Comparison of ENCODE assay signal across 10 mouse cellular contexts in genomic region chr15:89182842-89183241, GRCm38 (mm10). TPM values are rescaled to one million over a fixed set of nuclear protein-coding genes. Genes with fewer than 3 reads are reported as not detected.
DNase-seq lines count a peak whose midpoint lies in the region; ATAC-seq and TF ChIP-seq lines count a peak whose summit lies in the region.
"Had no signal": no experiment of that assay in that cellular context is flagged by ENCODE, and none has a peak within 500 bp of the region (broad histone marks: within the 10 kb centered on the region; RNA-seq: fewer than 3 reads in every experiment).

No protein-coding gene starts in this region.

- no peak overlapping the region for H3K4me2 ChIP-seq in heart, embryonic 16.5 days (ENCODE audit: low read depth, low read length)
- no peak overlapping the region for H3K4me2 ChIP-seq in midbrain, postnatal 0 days (ENCODE audit: low read depth, low read length, poor library complexity, severe bottlenecking)
- H3K4me2 ChIP-seq in forebrain, embryonic 16.5 days (ENCODE audit: low read length): no peak overlapping the region
- H3K4me2 ChIP-seq in midbrain, embryonic 13.5 days (replicated peaks): no peak overlapping the region
- H3K4me2 ChIP-seq: liver, embryonic 15.5 days had no signal

- H3K4me1 ChIP-seq in heart, embryonic 16.5 days (ENCODE audit: control insufficient read depth, insufficient read depth, low read length): peaks cover 32% of the 10 kb centered on the region
- H3K4me1 ChIP-seq in midbrain, embryonic 10.5 days: peaks cover 71% of the 10 kb centered on the region
- H3K4me1 ChIP-seq in midbrain, postnatal 0 days (ENCODE audit: insufficient read depth, low read length): peaks cover 21% of the 10 kb centered on the region
- peaks cover 47% of the 10 kb centered on the region for H3K4me1 ChIP-seq in forebrain, embryonic 16.5 days (replicated peaks; ENCODE audit: control insufficient read depth, insufficient read depth, low read length)
- H3K4me1 ChIP-seq in midbrain, embryonic 13.5 days (replicated peaks): peaks cover 57% of the 10 kb centered on the region

- no peak for ATAC-seq in heart, embryonic 16.5 days (replicated peaks; ENCODE audit: extremely low read depth, insufficient read depth, low FRiP score)
- no peak for ATAC-seq in midbrain, postnatal 0 days (ENCODE audit: low FRiP score)
- ATAC-seq in forebrain, embryonic 16.5 days: no peak
- ATAC-seq in midbrain, embryonic 13.5 days: no peak

- no peaks in the 10 kb centered on the region for H3K9me3 ChIP-seq in heart, embryonic 16.5 days (replicated peaks; ENCODE audit: control insufficient read depth, low read length)
- H3K9me3 ChIP-seq in midbrain, embryonic 10.5 days (replicated peaks): no peaks in the 10 kb centered on the region
- H3K9me3 ChIP-seq in midbrain, postnatal 0 days (ENCODE audit: low read length): no peaks in the 10 kb centered on the region
- no peaks in the 10 kb centered on the region for H3K9me3 ChIP-seq in forebrain, embryonic 16.5 days (ENCODE audit: control insufficient read depth, low read length)
- no peaks in the 10 kb centered on the region for H3K9me3 ChIP-seq in midbrain, embryonic 13.5 days
- H3K9me3 ChIP-seq: liver, embryonic 15.5 days had no signal

- peaks cover under 1% of the 10 kb centered on the region; the same call in 1 of the 2 replicates for H3K36me3 ChIP-seq in heart, embryonic 16.5 days (ENCODE audit: control insufficient read depth, insufficient read depth)
- H3K36me3 ChIP-seq in midbrain, embryonic 10.5 days: peaks cover 38% of the 10 kb centered on the region
- peaks cover 27% of the 10 kb centered on the region for H3K36me3 ChIP-seq in midbrain, postnatal 0 days (ENCODE audit: insufficient read depth, low read length)
- no peaks in the 10 kb centered on the region for H3K36me3 ChIP-seq in forebrain, embryonic 16.5 days (ENCODE audit: control insufficient read depth, insufficient read depth)
- peaks cover 35% of the 10 kb centered on the region for H3K36me3 ChIP-seq in midbrain, embryonic 13.5 days
- H3K36me3 ChIP-seq: liver, embryonic 15.5 days had no signal

- DNase-seq in heart, adult 9 months (ENCODE audit: low spot score in 2 of 2): no peak
- no peak for DNase-seq in midbrain, embryonic 10.5 days (ENCODE audit: low spot score)
- no peak for DNase-seq in midbrain, postnatal 0 days (ENCODE audit: low spot score)
- no peak for DNase-seq in c-Kit-positive CD71-positive TER-119-positive erythroid progenitor cells, embryonic 14.5 days (ENCODE audit: low spot score)
- DNase-seq: gastrocnemius, postnatal 36 days; spleen, adult 18-20 months had no signal

- WGBS in heart, embryonic 16.5 days: 63% methylated on average over 5 of the region's 5 CpGs
- WGBS in midbrain, embryonic 10.5 days: 84% methylated on average over 5 of the region's 5 CpGs
- WGBS in midbrain, postnatal 0 days: 76% methylated on average over 5 of the region's 5 CpGs
- WGBS in forebrain, embryonic 16.5 days: 60% methylated on average over 5 of the region's 5 CpGs
- WGBS in midbrain, embryonic 13.5 days: 79% methylated on average over 5 of the region's 5 CpGs

- H3K27ac ChIP-seq in heart, embryonic 16.5 days (ENCODE audit: low read length): peak overlapping the region; percentile 97
- H3K27ac ChIP-seq in midbrain, embryonic 10.5 days (replicated peaks): peak overlapping the region; percentile 19
- no peak overlapping the region for H3K27ac ChIP-seq in midbrain, postnatal 0 days (ENCODE audit: low read depth, low read length)
- H3K27ac ChIP-seq in forebrain, embryonic 16.5 days (ENCODE audit: low read length): peak overlapping the region; percentile 63
- H3K27ac ChIP-seq in midbrain, embryonic 13.5 days: peak overlapping the region; percentile 48; the same call in 1 of the 2 replicates
- H3K27ac ChIP-seq: liver, embryonic 15.5 days had no signal

- no peak overlapping the region for H3K4me3 ChIP-seq in heart, embryonic 16.5 days (ENCODE audit: low read length)
- no peak overlapping the region for H3K4me3 ChIP-seq in midbrain, embryonic 10.5 days
- H3K4me3 ChIP-seq in midbrain, postnatal 0 days (ENCODE audit: low read depth, low read length): no peak overlapping the region
- no peak overlapping the region for H3K4me3 ChIP-seq in forebrain, embryonic 16.5 days (replicated peaks; ENCODE audit: low read length)
- no peak overlapping the region for H3K4me3 ChIP-seq in midbrain, embryonic 13.5 days (replicated peaks)
- H3K4me3 ChIP-seq: liver, embryonic 15.5 days had no signal

- no peak for TF ChIP-seq CTCF in midbrain, postnatal 0 days (IDR thresholded peaks at IDR 0.05)

- no peak overlapping the region for H3K9ac ChIP-seq in heart, embryonic 16.5 days (ENCODE audit: low read length)
- H3K9ac ChIP-seq in midbrain, postnatal 0 days (replicated peaks; ENCODE audit: low read length, poor library complexity, severe bottlenecking): no peak overlapping the region
- no peak overlapping the region for H3K9ac ChIP-seq in forebrain, embryonic 16.5 days (replicated peaks; ENCODE audit: low read depth, low read length)
- no peak overlapping the region for H3K9ac ChIP-seq in midbrain, embryonic 13.5 days (replicated peaks)
- H3K9ac ChIP-seq: liver, embryonic 15.5 days had no signal

- no peaks in the 10 kb centered on the region for H3K27me3 ChIP-seq in heart, embryonic 16.5 days (ENCODE audit: control insufficient read depth, insufficient read depth, low read length)
- H3K27me3 ChIP-seq in midbrain, embryonic 10.5 days (ENCODE audit: low read depth, poor library complexity, severe bottlenecking): no peaks in the 10 kb centered on the region
- no peaks in the 10 kb centered on the region for H3K27me3 ChIP-seq in midbrain, postnatal 0 days (ENCODE audit: insufficient read depth, low read length)
- H3K27me3 ChIP-seq in forebrain, embryonic 16.5 days (replicated peaks; ENCODE audit: control insufficient read depth, insufficient read depth, low read length): no peaks in the 10 kb centered on the region
- H3K27me3 ChIP-seq in midbrain, embryonic 13.5 days: no peaks in the 10 kb centered on the region

RNA-seq across cellular contexts. Expression of gene Plxnb2, which starts 2.3 kb away (rescaled TPM):
- polyA plus RNA-seq in heart, embryonic 16.5 days (2015; fragmentation: Nextera tagmentation; extraction: Ambion mirVana): 91.8 and 104 TPM in 2 replicates
- 130 and 144 TPM in 2 replicates for polyA plus RNA-seq in midbrain, embryonic 10.5 days (2016; fragmentation: Nextera tagmentation; extraction: Ambion mirVana)
- total RNA-seq in midbrain, postnatal 0 days (2014; rRNA removed): 153 and 199 TPM in 2 replicates
- polyA plus RNA-seq in midbrain, postnatal 0 days (2015; fragmentation: Nextera tagmentation; extraction: Ambion mirVana): 46.8 and 50.4 TPM in 2 replicates
- 112 and 126 TPM in 2 replicates for polyA plus RNA-seq in forebrain, embryonic 16.5 days (2015; fragmentation: Nextera tagmentation; extraction: Ambion mirVana)
- 102 and 115 TPM in 2 replicates for polyA plus RNA-seq in midbrain, embryonic 13.5 days (2015; fragmentation: Nextera tagmentation; extraction: Ambion mirVana)

RNA-seq across cellular contexts. Expression of gene Dennd6b, which starts 13.5 kb away (rescaled TPM):
- polyA plus RNA-seq in heart, embryonic 16.5 days (2015; fragmentation: Nextera tagmentation; extraction: Ambion mirVana): 18.9 and 19.0 TPM in 2 replicates
- polyA plus RNA-seq in midbrain, embryonic 10.5 days (2016; fragmentation: Nextera tagmentation; extraction: Ambion mirVana): 27.7 and 37.3 TPM in 2 replicates
- total RNA-seq in midbrain, postnatal 0 days (2014; rRNA removed): 98.8 and 115 TPM in 2 replicates
- polyA plus RNA-seq in midbrain, postnatal 0 days (2015; fragmentation: Nextera tagmentation; extraction: Ambion mirVana): 88.2 and 88.3 TPM in 2 replicates
- 60.7 and 83.2 TPM in 2 replicates for polyA plus RNA-seq in forebrain, embryonic 16.5 days (2015; fragmentation: Nextera tagmentation; extraction: Ambion mirVana)
- polyA plus RNA-seq in midbrain, embryonic 13.5 days (2015; fragmentation: Nextera tagmentation; extraction: Ambion mirVana): 84.0 and 85.3 TPM in 2 replicates

RNA-seq across cellular contexts. Expression of gene Ppp6r2, which starts 28.5 kb away (rescaled TPM):
- polyA plus RNA-seq in heart, embryonic 16.5 days (2015; fragmentation: Nextera tagmentation; extraction: Ambion mirVana): 18.2 and 21.3 TPM in 2 replicates
- polyA plus RNA-seq in midbrain, embryonic 10.5 days (2016; fragmentation: Nextera tagmentation; extraction: Ambion mirVana): 25.4 and 41.8 TPM in 2 replicates
- total RNA-seq in midbrain, postnatal 0 days (2014; rRNA removed): 225 and 315 TPM in 2 replicates
- polyA plus RNA-seq in midbrain, postnatal 0 days (2015; fragmentation: Nextera tagmentation; extraction: Ambion mirVana): 76.5 and 87.1 TPM in 2 replicates
- 77.8 and 90.8 TPM in 2 replicates for polyA plus RNA-seq in forebrain, embryonic 16.5 days (2015; fragmentation: Nextera tagmentation; extraction: Ambion mirVana)
- polyA plus RNA-seq in midbrain, embryonic 13.5 days (2015; fragmentation: Nextera tagmentation; extraction: Ambion mirVana): 75.7 and 86.6 TPM in 2 replicates

RNA-seq across cellular contexts. Expression of gene Mapk11, which starts 33.4 kb away (rescaled TPM):
- polyA plus RNA-seq in heart, embryonic 16.5 days (2015; fragmentation: Nextera tagmentation; extraction: Ambion mirVana): 3.6 and 4.1 TPM in 2 replicates
- polyA plus RNA-seq in midbrain, embryonic 10.5 days (2016; fragmentation: Nextera tagmentation; extraction: Ambion mirVana): 38.8 and 47.4 TPM in 2 replicates
- total RNA-seq in midbrain, postnatal 0 days (2014; rRNA removed): 26.9 and 34.8 TPM in 2 replicates
- polyA plus RNA-seq in midbrain, postnatal 0 days (2015; fragmentation: Nextera tagmentation; extraction: Ambion mirVana): 18.9 and 19.3 TPM in 2 replicates
- polyA plus RNA-seq in forebrain, embryonic 16.5 days (2015; fragmentation: Nextera tagmentation; extraction: Ambion mirVana): 39.1 and 46.8 TPM in 2 replicates
- 39.8 and 44.2 TPM in 2 replicates for polyA plus RNA-seq in midbrain, embryonic 13.5 days (2015; fragmentation: Nextera tagmentation; extraction: Ambion mirVana)

RNA-seq across cellular contexts. Expression of gene Mapk12, which starts 42.3 kb away (rescaled TPM):
- polyA plus RNA-seq in heart, embryonic 16.5 days (2015; fragmentation: Nextera tagmentation; extraction: Ambion mirVana): 17.7 and 18.4 TPM in 2 replicates
- polyA plus RNA-seq in midbrain, embryonic 10.5 days (2016; fragmentation: Nextera tagmentation; extraction: Ambion mirVana): 31.8 and 36.7 TPM in 2 replicates
- total RNA-seq in midbrain, postnatal 0 days (2014; rRNA removed): 1.5 and 4.7 TPM in 2 replicates
- polyA plus RNA-seq in midbrain, postnatal 0 days (2015; fragmentation: Nextera tagmentation; extraction: Ambion mirVana): 2.0 and 3.2 TPM in 2 replicates
- polyA plus RNA-seq in forebrain, embryonic 16.5 days (2015; fragmentation: Nextera tagmentation; extraction: Ambion mirVana): 4.1 and 5.7 TPM in 2 replicates
- 8.2 TPM in 2 replicates for polyA plus RNA-seq in midbrain, embryonic 13.5 days (2015; fragmentation: Nextera tagmentation; extraction: Ambion mirVana)
